Comparison of ENCODE assay signal across 29 mouse cellular contexts in genomic region chr11:120682683-120683082, GRCm38 (mm10). TPM values are rescaled to one million over a fixed set of nuclear protein-coding genes. Genes with fewer than 3 reads are reported as not detected.
"Had no signal": no experiment of that assay in that cellular context is flagged by ENCODE, and none has a peak within 500 bp of the region (broad histone marks: within the 10 kb centered on the region; RNA-seq: fewer than 3 reads in every experiment).

No protein-coding gene starts in this region.

- ATAC-seq: hindbrain, embryonic 16.5 days; inflammation-experienced regulatory T-cells, adult 6 months; intestine, embryonic 15.5 days; intestine, postnatal 0 days had no signal

- H3K27ac ChIP-seq: heart, embryonic 10.5 days; hindbrain, embryonic 10.5 days; hindbrain, embryonic 12.5 days; hindbrain, embryonic 14.5 days; intestine, embryonic 15.5 days; layer of hippocampus, adult 2 months; limb, embryonic 13.5 days; limb, embryonic 15.5 days; liver, embryonic 13.5 days; liver, embryonic 15.5 days had no signal

- DNase-seq: gastrocnemius, postnatal 14 days; gastrocnemius, postnatal 36 days; heart, adult 18-20 months; heart, postnatal 10 days; heart, postnatal 4 days; kidney, adult 18-20 months; kidney, adult 8-10 months; kidney, postnatal 10 days; kidney, postnatal 25 days; kidney, postnatal 4 days; layer of hippocampus, postnatal 36 days; left cerebral cortex, postnatal 4 days; liver, embryonic 13.5 days had no signal

- H3K4me3 ChIP-seq: heart, embryonic 10.5 days; heart, embryonic 12.5 days; hindbrain, embryonic 10.5 days; hindbrain, embryonic 12.5 days; intestine, embryonic 15.5 days; layer of hippocampus, adult 2 months; limb, embryonic 13.5 days; limb, embryonic 15.5 days; liver, embryonic 13.5 days; liver, embryonic 15.5 days had no signal

RNA-seq across cellular contexts. Expression of gene Notum, which starts 21.7 kb away (rescaled TPM):
- total RNA-seq: gastrocnemius, postnatal 36 days; granulocyte monocyte progenitor cell, adult 5-6 weeks had no signal
- polyA plus RNA-seq: inflammation-experienced regulatory T-cells, adult 6 months had no signal

RNA-seq across cellular contexts. Expression of gene Myadml2, which starts 34.7 kb away (rescaled TPM):
- polyA plus RNA-seq: hindbrain, embryonic 10.5 days; inflammation-experienced regulatory T-cells, adult 6 months; intestine, embryonic 15.5 days; intestine, postnatal 0 days; kidney, embryonic 14.5 days; limb, embryonic 11.5 days; liver, embryonic 13.5 days had no signal
